Mouse (Mus musculus) c-Kit-negative CD71-positive TER-119-positive erythroid progenitor cells, embryonic 14.5 days (primary cell): ENCODE results near the gene Shisa7.
"Not testable (repeated sequence)": the region's sequence is repeated elsewhere in the genome, so short reads cannot be mapped to it uniquely, and the experiment has no call there.

Source experiments
- DNase-seq: peaks from one replicate; pipeline ENCODE4 v3.0.0-alpha.2; 2013; ENCODE audit warnings: low read depth, low spot score

The Shisa7 gene

DNA sequence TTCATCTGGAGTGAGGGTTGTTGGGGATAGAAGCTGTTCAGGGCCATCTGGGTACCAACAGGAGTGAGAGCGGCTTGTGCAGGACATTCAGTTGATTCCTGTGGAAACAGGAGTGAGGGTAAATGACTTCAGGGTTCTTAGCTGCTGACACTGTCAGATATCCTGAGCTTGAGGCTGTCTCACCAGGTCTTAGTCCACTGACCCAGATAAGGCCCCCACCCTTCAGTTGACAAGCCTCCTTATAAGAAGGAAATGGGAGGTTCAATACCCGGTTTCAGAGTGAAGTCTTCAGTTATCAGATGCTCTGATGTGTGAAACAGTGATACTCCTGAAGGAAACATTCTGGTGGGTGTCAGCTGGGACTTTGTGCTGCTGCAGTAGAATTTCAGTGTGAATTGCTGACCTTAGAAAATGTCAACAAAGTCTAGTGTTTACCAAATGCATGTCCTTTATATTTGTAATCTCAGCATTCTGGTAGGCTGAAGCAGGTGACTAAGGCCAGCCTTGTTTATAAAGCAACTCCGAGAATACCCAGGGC lies 49.8 kb downstream of the Shisa7 start:
- no peak for DNase-seq

GRCm38 (mm10) chr7:4793674-4794073 lies 50.8 kb downstream of the Shisa7 start:
- DNase-seq: no peak

- not testable (repeated sequence) for DNase-seq
Observed at GRCm38 (mm10) chr7:4793248-4793647, 51.2 kb downstream of the Shisa7 start.

- DNase-seq: peak; percentile 90
Observed at GRCm38 (mm10) chr7:4792278-4793212, 52.0 kb downstream of the Shisa7 start, which contains the start of gene Rpl28. Rpl28 (plus strand) TSS chr7:4792874.

GRCm38 (mm10) chr7:4789436-4789935 lies 55.0 kb downstream of the Shisa7 start, which contains the start of gene Tmem238:
Tmem238 (minus strand) TSS chr7:4789656.
- DNase-seq: no peak

DNA sequence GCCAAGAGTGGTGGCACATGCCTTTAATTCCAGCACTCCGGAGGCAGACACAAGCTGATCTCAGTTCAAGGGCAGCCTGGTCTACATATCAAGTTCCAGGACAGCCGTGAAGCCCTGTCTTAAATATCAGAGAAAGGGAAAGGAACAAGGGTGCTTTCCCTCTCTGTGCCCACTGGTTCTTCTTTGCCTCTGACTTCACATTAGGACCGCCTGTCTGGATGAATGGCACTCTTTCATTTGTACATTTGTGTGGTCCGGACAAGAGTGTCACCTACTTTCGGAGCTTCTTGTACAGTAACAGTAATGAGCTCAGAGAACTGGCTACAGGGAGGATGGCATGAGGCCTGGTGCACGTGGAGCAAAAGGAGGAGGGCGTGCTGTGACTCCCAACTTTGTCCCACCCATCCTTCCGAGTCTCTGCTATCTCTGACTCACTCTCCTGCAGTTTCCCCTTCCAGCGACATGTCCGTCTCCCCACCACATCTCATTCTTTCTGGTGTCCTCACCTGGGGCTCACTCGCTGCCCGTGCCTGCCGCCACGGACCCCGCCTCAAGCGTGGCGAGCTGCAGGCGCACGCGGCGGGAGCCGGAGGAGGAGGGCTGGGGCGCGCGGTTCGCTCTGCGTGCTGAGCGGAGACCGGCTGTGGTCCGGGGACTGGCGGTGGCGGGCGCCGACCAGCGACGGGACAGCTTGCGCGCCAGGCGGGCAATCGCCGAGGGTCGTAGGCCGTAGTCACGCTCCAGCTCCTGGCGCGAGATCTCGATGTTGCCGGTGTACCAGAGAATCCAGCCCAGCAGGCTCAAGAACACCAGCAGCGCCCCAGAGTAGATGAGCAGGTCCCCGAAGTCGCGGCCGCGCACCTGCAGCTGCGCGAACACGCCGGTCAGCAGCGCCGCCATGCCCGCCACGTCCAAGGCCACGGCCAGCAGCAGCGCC lies 55.7 kb downstream of the Shisa7 start:
- DNase-seq: no peak

DNA sequence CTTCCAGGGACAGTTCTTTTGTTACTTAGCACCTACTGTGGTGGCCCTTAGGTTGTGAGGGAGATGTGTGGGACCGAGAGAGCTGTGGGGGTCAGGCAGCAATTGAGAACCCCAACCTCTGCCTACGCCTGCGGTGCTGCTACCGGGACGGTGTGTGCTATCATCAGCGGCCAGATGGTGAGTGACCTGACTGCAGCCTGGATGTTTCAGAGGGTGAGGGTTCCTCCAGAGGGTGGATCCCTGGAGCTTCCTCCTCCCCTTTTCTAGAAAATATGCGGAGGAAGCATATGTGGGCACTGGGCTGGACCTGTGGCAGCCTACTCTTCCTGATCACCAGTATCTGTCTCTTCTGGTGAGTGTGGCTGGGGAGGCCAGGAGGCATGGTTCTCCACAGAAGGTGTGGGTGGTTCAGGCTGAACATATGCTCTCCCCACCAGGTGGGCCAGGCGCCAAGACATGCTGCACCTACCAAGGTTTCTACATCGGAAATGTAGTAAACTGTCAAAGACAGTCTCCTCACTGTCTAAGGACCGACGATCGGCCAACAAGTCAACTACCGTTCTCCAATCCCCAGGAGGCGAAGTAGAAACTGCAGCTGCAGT lies 60.7 kb downstream of the Shisa7 start:
- no peak for DNase-seq

- DNase-seq: no peak
Observed at GRCm38 (mm10) chr7:4782759-4783158, 61.7 kb downstream of the Shisa7 start, which contains the start of the genes Il11 and Tmem190. Il11 (minus strand) TSS chr7:4782859. Tmem190 (plus strand) TSS chr7:4782937.

- DNase-seq: no peak
Observed at GRCm38 (mm10) chr7:4782130-4782529, 62.4 kb downstream of the Shisa7 start.

DNA sequence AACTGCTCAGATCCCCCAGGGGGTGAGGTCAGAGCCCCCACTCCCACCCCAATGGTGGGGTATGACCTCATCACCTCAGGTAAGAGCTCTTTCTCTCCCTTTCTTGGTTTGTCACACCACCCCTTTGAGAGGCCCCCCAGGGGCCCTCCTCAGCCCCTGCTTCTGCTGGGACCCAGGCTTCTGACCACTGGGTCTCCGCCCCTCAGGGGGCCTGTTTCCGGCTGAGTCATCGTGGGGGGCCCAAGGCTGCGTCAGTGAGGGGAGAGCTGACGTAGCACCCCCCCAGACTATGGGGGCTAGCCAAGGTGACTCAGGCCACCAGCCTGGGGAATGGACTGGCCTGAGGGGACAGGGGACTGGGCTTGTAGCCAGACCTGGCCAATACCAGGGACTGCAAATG lies 64.6 kb downstream of the Shisa7 start:
- DNase-seq: no peak

- DNase-seq: no peak
Observed at GRCm38 (mm10) chr7:4777851-4778637, 66.5 kb downstream of the Shisa7 start.

DNA sequence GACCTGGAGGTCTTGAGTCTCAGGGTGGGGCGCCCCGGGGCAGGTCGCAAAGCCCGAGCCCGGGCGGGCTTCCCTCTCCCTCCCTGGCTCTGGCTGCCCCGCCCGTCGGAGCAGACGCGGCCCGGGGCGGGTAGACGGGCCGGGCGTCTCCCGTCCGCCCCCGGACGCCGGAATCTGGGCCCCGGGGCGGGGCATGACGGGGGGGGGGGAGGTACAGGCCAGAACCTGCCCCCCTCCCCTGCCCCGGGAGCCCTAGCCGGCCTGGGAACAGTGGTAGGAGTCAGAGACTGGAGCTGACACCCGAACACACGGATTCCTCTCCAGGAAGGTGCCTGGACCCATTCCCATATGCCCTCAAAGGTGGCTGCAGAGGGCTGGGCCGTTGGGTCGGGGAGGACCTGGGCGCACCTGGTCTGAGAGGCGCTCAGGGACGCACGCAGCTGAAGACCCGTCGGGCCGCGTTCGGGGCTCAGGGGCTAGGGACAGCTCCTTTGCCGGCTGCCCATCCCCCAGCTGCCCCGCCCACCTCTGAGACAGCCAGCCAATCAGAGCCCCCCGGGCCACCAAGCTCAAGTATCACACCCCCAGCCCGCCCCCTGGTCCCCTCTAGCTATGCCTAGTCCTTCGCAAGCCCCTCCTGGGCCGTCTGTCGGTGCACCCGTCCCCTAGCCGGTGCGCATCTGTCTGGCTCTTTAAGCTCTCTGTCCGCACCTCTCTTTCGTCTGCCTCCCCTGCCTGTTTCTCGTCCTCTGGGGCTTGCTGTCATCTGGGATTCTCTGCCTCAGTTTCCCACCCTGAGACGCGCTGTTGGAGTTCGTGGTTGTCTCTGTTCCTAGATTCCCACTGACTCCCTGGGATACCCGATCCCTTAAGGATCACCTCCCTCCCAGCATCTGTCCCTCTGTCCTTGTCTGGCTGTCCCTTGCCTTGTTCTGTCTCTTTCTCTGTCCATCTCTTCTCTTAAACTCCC lies 67.3 kb downstream of the Shisa7 start:
- no peak for DNase-seq

GRCm38 (mm10) chr7:4776131-4776530 lies 68.4 kb downstream of the Shisa7 start:
- no peak for DNase-seq
